Mouse (Mus musculus) erythroblast, embryonic 14.5 days (primary cell): ENCODE results near the gene Tal1.

Source experiments
- GATA1 ChIP-seq: IDR thresholded peaks from 2 replicates; pipeline ENCODE4 v1.6.1; 2012; ENCODE audit warnings: low read length, inconsistent platforms, mixed read lengths
- TAL1 ChIP-seq: IDR thresholded peaks from 3 replicates; pipeline ENCODE4 v1.6.1; 2012; ENCODE audit warnings: low read length, inconsistent platforms, mixed read lengths

DNA sequence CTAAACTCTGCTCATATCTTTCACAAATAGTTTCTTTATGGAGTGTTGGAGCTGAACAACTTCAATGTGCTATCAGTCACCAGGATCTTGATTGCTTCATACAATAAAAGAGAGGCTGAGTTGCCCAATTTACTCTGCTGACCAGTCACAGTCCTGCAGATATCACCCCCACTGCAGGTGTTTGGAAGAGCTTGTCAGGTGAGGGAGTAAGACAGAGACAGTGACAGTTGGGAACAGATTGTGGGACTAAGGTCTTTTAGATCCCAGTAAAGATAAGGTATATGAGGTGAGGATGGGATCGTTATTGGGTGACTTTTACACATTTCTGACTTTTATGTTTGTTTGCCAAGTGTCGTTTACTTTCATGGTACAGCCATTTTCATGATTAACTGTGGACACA lies 54.9 kb downstream of the Tal1 start:
- TF ChIP-seq GATA1: peak; percentile 61
- TF ChIP-seq TAL1: no peak
